Mouse (Mus musculus) liver, adult 2 months (tissue): ENCODE measurements around the gene Tmc5. TPM values are rescaled to one million over a fixed set of nuclear protein-coding genes. Genes with fewer than 3 reads are reported as not detected.

Experiments used
- DNase-seq: peaks from one replicate; pipeline ENCODE4 v3.0.0-alpha.2; 2011; ENCODE audit warnings: low read depth, low spot score; ENCODE audit errors: extremely low read depth
- H3K27ac ChIP-seq: fragments of 200-500 bp; replicated peaks from 2 replicates; pipeline ENCODE4 v1.5.1; 2012; ENCODE audit warnings: low read depth, mild to moderate bottlenecking, control low read depth, inconsistent platforms, low read length; ENCODE audit not compliant: insufficient read depth
- H3K27me3 ChIP-seq: fragments of 200-500 bp; 2 replicates; pipeline ENCODE4 v1.6.1; 2012; ENCODE audit warnings: mild to moderate bottlenecking, moderate library complexity, low read length, inconsistent platforms; ENCODE audit not compliant: control insufficient read depth, insufficient read depth
- H3K36me3 ChIP-seq: fragments of 200-500 bp; 2 replicates; pipeline ENCODE4 v1.6.1; 2012; ENCODE audit warnings: low read length, inconsistent platforms; ENCODE audit not compliant: control insufficient read depth, insufficient read depth
- H3K4me1 ChIP-seq: fragments of 200-500 bp; 2 replicates; pipeline ENCODE4 v1.6.1; 2011; ENCODE audit warnings: low read length; ENCODE audit not compliant: control insufficient read depth, insufficient read depth
- H3K4me3 ChIP-seq: fragments of 200-500 bp; 2 replicates; pipeline ENCODE4 v1.5.1; 2011; ENCODE audit warnings: low read depth, mild to moderate bottlenecking, control low read depth, low read length, moderate library complexity; ENCODE audit not compliant: insufficient read depth
- H3K79me2 ChIP-seq: fragments of 200-500 bp; 2 replicates; pipeline ENCODE4 v1.6.1; 2012; ENCODE audit warnings: inconsistent platforms, mild to moderate bottlenecking, low read length, moderate library complexity; ENCODE audit not compliant: control insufficient read depth, insufficient read depth
- H3K9ac ChIP-seq: fragments of 200-500 bp; 2 replicates; pipeline ENCODE4 v1.6.1; 2012; ENCODE audit warnings: low read depth, mild to moderate bottlenecking, control low read depth, inconsistent platforms, low read length
- CTCF ChIP-seq: fragments of 200-500 bp; IDR thresholded peaks from 2 replicates; pipeline ENCODE4 v1.5.1; 2011; ENCODE audit warnings: low read depth, low read length, control low read depth
- POLR2A ChIP-seq: fragments of 200-500 bp; IDR thresholded peaks from 2 replicates; pipeline ENCODE4 v1.6.1; 2011; ENCODE audit warnings: low read length, control low read depth; ENCODE audit not compliant: insufficient read depth; ENCODE audit errors: extremely low read depth
- WGBS: fragments of 180-500 bp; shearing (Covaris S2); methylation state at CpG from one replicate; pipeline ENCODE4 v1.1.7; 2018; 5-methylcytosine and 5-hydroxymethylcytosine counted together
- polyA plus RNA-seq: library from polyadenylated mRNA; depleted of rRNA; stranded (reverse); fragments of >200 nt; gene quantifications from 2 replicates; pipeline ENCODE4 v1.2.3, GENCODE M21; 2012
- total RNA-seq: library from RNA; depleted of rRNA; stranded (reverse); fragments of >200 nt; gene quantifications from 2 replicates; pipeline ENCODE4 v1.2.3, GENCODE M21; 2014

Tmc5 gene
- total and polyA plus RNA-seq, 2 experiments: under 0.01 to 0.99 TPM

GRCm38 (mm10) chr7:118611933-118612332, 14.8 kb downstream of the Tmc5 start:
- no peaks in the 10 kb centered on the region for H3K79me2 ChIP-seq
- no peaks in the 10 kb centered on the region for H3K4me1 ChIP-seq
- 58% methylated on average over 8 of the region's 8 CpGs for WGBS
- DNase-seq: no peak
- no peak overlapping the region for H3K27ac ChIP-seq
- H3K9ac ChIP-seq: no peak overlapping the region
- TF ChIP-seq CTCF (no peak), POLR2A (no peak)
- H3K4me3 ChIP-seq: no peak overlapping the region
- no peaks in the 10 kb centered on the region for H3K36me3 ChIP-seq
- H3K27me3 ChIP-seq: no peaks in the 10 kb centered on the region

GRCm38 (mm10) chr7:118614076-118614475, 17.0 kb downstream of the Tmc5 start:
- no peaks in the 10 kb centered on the region for H3K27me3 ChIP-seq
- no peak overlapping the region for H3K9ac ChIP-seq
- H3K79me2 ChIP-seq: no peaks in the 10 kb centered on the region
- H3K4me1 ChIP-seq: no peaks in the 10 kb centered on the region
- H3K4me3 ChIP-seq: no peak overlapping the region
- TF ChIP-seq POLR2A (no peak), CTCF (no peak)
- no peak overlapping the region for H3K27ac ChIP-seq
- WGBS: 55% methylated on average over 13 of the region's 13 CpGs
- no peak for DNase-seq
- no peaks in the 10 kb centered on the region for H3K36me3 ChIP-seq

GRCm38 (mm10) chr7:118618104-118618503, 21.0 kb downstream of the Tmc5 start:
- no peak overlapping the region for H3K27ac ChIP-seq
- no peaks in the 10 kb centered on the region for H3K79me2 ChIP-seq
- DNase-seq: no peak
- no peaks in the 10 kb centered on the region for H3K4me1 ChIP-seq
- TF ChIP-seq POLR2A (no peak), CTCF (no peak)
- no peak overlapping the region for H3K4me3 ChIP-seq
- H3K27me3 ChIP-seq: no peaks in the 10 kb centered on the region
- no peak overlapping the region for H3K9ac ChIP-seq
- H3K36me3 ChIP-seq: no peaks in the 10 kb centered on the region
- WGBS: 97% methylated on average over 5 of the region's 5 CpGs

- no peaks in the 10 kb centered on the region for H3K4me1 ChIP-seq
- TF ChIP-seq POLR2A: no peak
- TF ChIP-seq CTCF: no peak
- H3K36me3 ChIP-seq: no peaks in the 10 kb centered on the region
- H3K79me2 ChIP-seq: no peaks in the 10 kb centered on the region
- H3K27ac ChIP-seq: no peak overlapping the region
- DNase-seq: no peak
- 92% methylated on average over 7 of the region's 7 CpGs for WGBS
- no peak overlapping the region for H3K9ac ChIP-seq
- H3K4me3 ChIP-seq: no peak overlapping the region
- no peaks in the 10 kb centered on the region for H3K27me3 ChIP-seq
Measured at GRCm38 (mm10) chr7:118620243-118620906, 23.3 kb downstream of the Tmc5 start.

- no peak overlapping the region for H3K27ac ChIP-seq
- WGBS: 81% methylated on average over 6 of the region's 6 CpGs
Measured at GRCm38 (mm10) chr7:118621094-118621493, 24.0 kb downstream of the Tmc5 start.

More at GRCm38 (mm10) chr7:118621094-118621493, 24.0 kb downstream of the Tmc5 start:
- DNase-seq: no peak
- Histone ChIP-seq H3K36me3 (no peaks in the 10 kb centered on the region), H3K27me3 (no peaks in the 10 kb centered on the region), H3K79me2 (no peaks in the 10 kb centered on the region), H3K4me3 (no peak overlapping the region), H3K9ac (no peak overlapping the region), H3K4me1 (no peaks in the 10 kb centered on the region)
- TF ChIP-seq CTCF (no peak), POLR2A (no peak)
